Mouse (Mus musculus) NIH3T3 (cell line): ENCODE results near the gene Gjd3.

Source experiments
- DNase-seq: peaks from one replicate; pipeline ENCODE4 v3.0.0-alpha.2; 2012; ENCODE audit warnings: low read depth

Gjd3 gene

GRCm38 (mm10) chr11:98981289-98981996, 1.4 kb downstream of the Gjd3 start:
- no peak for DNase-seq

- DNase-seq, result no peak
Measured at GRCm38 (mm10) chr11:98979356-98979755, 3.5 kb downstream of the Gjd3 start.

GRCm38 (mm10) chr11:98978526-98979148, 4.2 kb downstream of the Gjd3 start:
- DNase-seq, result no peak

- peak; percentile 82 for DNase-seq
Measured at GRCm38 (mm10) chr11:98974871-98975719, 7.7 kb downstream of the Gjd3 start.

GRCm38 (mm10) chr11:98974213-98974612, 8.6 kb downstream of the Gjd3 start:
- DNase-seq, result no peak

- DNase-seq, result no peak
Measured at GRCm38 (mm10) chr11:98973584-98973983, 9.2 kb downstream of the Gjd3 start.

GRCm38 (mm10) chr11:98972801-98973360, 9.9 kb downstream of the Gjd3 start:
- DNase-seq, result no peak

GRCm38 (mm10) chr11:98972215-98972614, 10.6 kb downstream of the Gjd3 start:
- peak; percentile 87 for DNase-seq

GRCm38 (mm10) chr11:98971316-98972031, 11.3 kb downstream of the Gjd3 start:
- DNase-seq, result peak; percentile 75

GRCm38 (mm10) chr11:98970191-98970925, 12.5 kb downstream of the Gjd3 start:
- DNase-seq, result no peak

GRCm38 (mm10) chr11:98969496-98969927, 13.3 kb downstream of the Gjd3 start:
- DNase-seq, result no peak

- DNase-seq, result no peak
Measured at GRCm38 (mm10) chr11:98968716-98969495, 13.9 kb downstream of the Gjd3 start.

- no peak for DNase-seq
Measured at GRCm38 (mm10) chr11:98968079-98968478, 14.7 kb downstream of the Gjd3 start.

- peak; percentile 78 for DNase-seq
Measured at GRCm38 (mm10) chr11:98966499-98967141, 16.2 kb downstream of the Gjd3 start.

GRCm38 (mm10) chr11:98965416-98966077, 17.3 kb downstream of the Gjd3 start:
- no peak for DNase-seq

GRCm38 (mm10) chr11:98964616-98965415, 18.0 kb downstream of the Gjd3 start:
- DNase-seq, result no peak

- no peak for DNase-seq
Measured at GRCm38 (mm10) chr11:98964201-98964615, 18.6 kb downstream of the Gjd3 start.
